Mouse (Mus musculus): ENCODE data around the gene Dad1.

- TF ChIP-seq CTCF (conservative IDR thresholded peaks at IDR 0.05; ENCODE audit: low read length) (no peak), NANOG (IDR thresholded peaks at IDR 0.05; ENCODE audit: borderline replicate concordance, low read length) (no peak), POU5F1 (IDR thresholded peaks at IDR 0.05; ENCODE audit: borderline replicate concordance, low read length) (no peak)
These were observed 42.7 kb downstream of the Dad1 start for GRCm38 (mm10) chr14:54211199-54211598.
